Mouse (Mus musculus): ENCODE measurements around the gene Cyth1.

Gene Cyth1

GRCm38 (mm10) chr11:118225056-118225836, 23.1 kb downstream of the Cyth1 start:
- no peak for DNase-seq (ENCODE audit: inconsistent age in 2 of 2, low spot score in 1 of 2)

GRCm38 (mm10) chr11:118223416-118224067, 24.9 kb downstream of the Cyth1 start:
- peak in 1 of 2 experiments; percentile 78 for DNase-seq (ENCODE audit: inconsistent age in 2 of 2, low spot score in 1 of 2)

GRCm38 (mm10) chr11:118222917-118223316, 25.5 kb downstream of the Cyth1 start:
- DNase-seq (ENCODE audit: inconsistent age in 2 of 2, low spot score in 1 of 2): no peak

- DNase-seq (ENCODE audit: inconsistent age in 2 of 2, low spot score in 1 of 2): no peak
Observed at GRCm38 (mm10) chr11:118222351-118222885, 26.0 kb downstream of the Cyth1 start.

GRCm38 (mm10) chr11:118220561-118221262, 27.7 kb downstream of the Cyth1 start:
- DNase-seq (ENCODE audit: inconsistent age in 2 of 2, low spot score in 1 of 2): peak in 1 of 2 experiments; percentile 86

- no peak for DNase-seq (ENCODE audit: inconsistent age in 2 of 2, low spot score in 1 of 2)
Observed at GRCm38 (mm10) chr11:118219066-118219465, 29.3 kb downstream of the Cyth1 start.

GRCm38 (mm10) chr11:118216468-118216867, 31.9 kb downstream of the Cyth1 start:
- DNase-seq (ENCODE audit: inconsistent age in 2 of 2, low spot score in 1 of 2): peak; percentile 40 to 61

- DNase-seq (ENCODE audit: inconsistent age in 2 of 2, low spot score in 1 of 2): peak in 1 of 2 experiments; percentile 53
Observed at GRCm38 (mm10) chr11:118215928-118216458, 32.4 kb downstream of the Cyth1 start.

GRCm38 (mm10) chr11:118212636-118213112, 35.7 kb downstream of the Cyth1 start:
- DNase-seq (ENCODE audit: inconsistent age in 2 of 2, low spot score in 1 of 2): peak in 1 of 2 experiments; percentile 64

- DNase-seq (ENCODE audit: inconsistent age in 2 of 2, low spot score in 1 of 2): peak; percentile 38 to 71
Observed at GRCm38 (mm10) chr11:118211749-118212635, 36.4 kb downstream of the Cyth1 start.

- DNase-seq (ENCODE audit: inconsistent age in 2 of 2, low spot score in 1 of 2): no peak
Observed at GRCm38 (mm10) chr11:118210962-118211361, 37.4 kb downstream of the Cyth1 start.

GRCm38 (mm10) chr11:118210116-118210515, 38.3 kb downstream of the Cyth1 start:
- DNase-seq (ENCODE audit: inconsistent age in 2 of 2, low spot score in 1 of 2): no peak

GRCm38 (mm10) chr11:118209376-118209775, 39.0 kb downstream of the Cyth1 start:
- no peak for DNase-seq (ENCODE audit: inconsistent age in 2 of 2, low spot score in 1 of 2)

- no peak for DNase-seq (ENCODE audit: inconsistent age in 2 of 2, low spot score in 1 of 2)
Observed at GRCm38 (mm10) chr11:118208672-118209272, 39.6 kb downstream of the Cyth1 start.

- no peak for DNase-seq (ENCODE audit: inconsistent age in 2 of 2, low spot score in 1 of 2)
Observed at GRCm38 (mm10) chr11:118207424-118208033, 40.9 kb downstream of the Cyth1 start.

GRCm38 (mm10) chr11:118206267-118206666, 42.1 kb downstream of the Cyth1 start:
- DNase-seq (ENCODE audit: inconsistent age in 2 of 2, low spot score in 1 of 2): peak in 1 of 2 experiments; percentile 33

- no peak for DNase-seq (ENCODE audit: inconsistent age in 2 of 2, low spot score in 1 of 2)
Observed at GRCm38 (mm10) chr11:118203469-118203868, 44.9 kb downstream of the Cyth1 start.

- peak; percentile 77 to 91 for DNase-seq (ENCODE audit: inconsistent age in 2 of 2, low spot score in 1 of 2)
Observed at GRCm38 (mm10) chr11:118202410-118203233, 45.8 kb downstream of the Cyth1 start.
